Mouse (Mus musculus) c-Kit-negative CD71-positive TER-119-positive erythroid progenitor cells, embryonic 14.5 days (primary cell): ENCODE measurements around the gene Pla2g2f.

Source experiments
- DNase-seq: peaks from one replicate; pipeline ENCODE4 v3.0.0-alpha.2; 2013; ENCODE audit warnings: low read depth, low spot score

Pla2g2f gene

GRCm38 (mm10) chr4:138762266-138762665 lies 4.8 kb upstream of the Pla2g2f start:
- no peak for DNase-seq

- DNase-seq: no peak
These were observed 1.4 kb downstream of the Pla2g2f start for GRCm38 (mm10) chr4:138755983-138756382.

GRCm38 (mm10) chr4:138755439-138755838 lies 2.0 kb downstream of the Pla2g2f start:
- no peak for DNase-seq

- no peak for DNase-seq
These were observed 3.0 kb downstream of the Pla2g2f start for GRCm38 (mm10) chr4:138754432-138754831.

GRCm38 (mm10) chr4:138753608-138754007 lies 3.8 kb downstream of the Pla2g2f start:
- DNase-seq: no peak

GRCm38 (mm10) chr4:138752603-138753002 lies 4.8 kb downstream of the Pla2g2f start:
- DNase-seq: no peak

- DNase-seq: no peak
These were observed 8.9 kb downstream of the Pla2g2f start for GRCm38 (mm10) chr4:138748369-138749072.

GRCm38 (mm10) chr4:138747851-138748250 lies 9.6 kb downstream of the Pla2g2f start:
- DNase-seq: no peak

GRCm38 (mm10) chr4:138746866-138747265 lies 10.6 kb downstream of the Pla2g2f start:
- no peak for DNase-seq

GRCm38 (mm10) chr4:138745884-138746283 lies 11.5 kb downstream of the Pla2g2f start:
- DNase-seq: no peak

GRCm38 (mm10) chr4:138739136-138739851 lies 18.1 kb downstream of the Pla2g2f start:
- DNase-seq: no peak

- DNase-seq: no peak
These were observed 20.4 kb downstream of the Pla2g2f start, which contains the start of gene Ubxn10 for GRCm38 (mm10) chr4:138737031-138737430. Ubxn10 (minus strand) TSS chr4:138737167.

GRCm38 (mm10) chr4:138734863-138735262 lies 22.6 kb downstream of the Pla2g2f start:
- no peak for DNase-seq

GRCm38 (mm10) chr4:138734105-138734504 lies 23.3 kb downstream of the Pla2g2f start:
- DNase-seq: no peak

- no peak for DNase-seq
These were observed 28.3 kb downstream of the Pla2g2f start for GRCm38 (mm10) chr4:138729018-138729703.

GRCm38 (mm10) chr4:138725751-138726150 lies 31.7 kb downstream of the Pla2g2f start:
- DNase-seq: no peak

- DNase-seq: no peak
These were observed 32.3 kb downstream of the Pla2g2f start for GRCm38 (mm10) chr4:138725127-138725461.

- no peak for DNase-seq
These were observed 32.9 kb downstream of the Pla2g2f start, which contains the start of gene Pla2g2c for GRCm38 (mm10) chr4:138724354-138725126. Pla2g2c (plus strand) TSS chr4:138724792.

GRCm38 (mm10) chr4:138723493-138724281 lies 33.7 kb downstream of the Pla2g2f start:
- DNase-seq: no peak

GRCm38 (mm10) chr4:138719264-138719596 lies 38.2 kb downstream of the Pla2g2f start:
- DNase-seq: no peak
